Mouse (Mus musculus): ENCODE data around the gene Hsd3b6. TPM values are rescaled to one million over a fixed set of nuclear protein-coding genes. Genes with fewer than 3 reads are reported as not detected.
"Not testable (repeated sequence)": the region's sequence is repeated elsewhere in the genome, so short reads cannot be mapped to it uniquely, and the experiment has no call there.

Hsd3b6 gene
- not detected for total RNA-seq (2021)
- long read RNA-seq, experiment 1 = 0 reads
- long read RNA-seq, experiment 2 = 0 reads

DNA sequence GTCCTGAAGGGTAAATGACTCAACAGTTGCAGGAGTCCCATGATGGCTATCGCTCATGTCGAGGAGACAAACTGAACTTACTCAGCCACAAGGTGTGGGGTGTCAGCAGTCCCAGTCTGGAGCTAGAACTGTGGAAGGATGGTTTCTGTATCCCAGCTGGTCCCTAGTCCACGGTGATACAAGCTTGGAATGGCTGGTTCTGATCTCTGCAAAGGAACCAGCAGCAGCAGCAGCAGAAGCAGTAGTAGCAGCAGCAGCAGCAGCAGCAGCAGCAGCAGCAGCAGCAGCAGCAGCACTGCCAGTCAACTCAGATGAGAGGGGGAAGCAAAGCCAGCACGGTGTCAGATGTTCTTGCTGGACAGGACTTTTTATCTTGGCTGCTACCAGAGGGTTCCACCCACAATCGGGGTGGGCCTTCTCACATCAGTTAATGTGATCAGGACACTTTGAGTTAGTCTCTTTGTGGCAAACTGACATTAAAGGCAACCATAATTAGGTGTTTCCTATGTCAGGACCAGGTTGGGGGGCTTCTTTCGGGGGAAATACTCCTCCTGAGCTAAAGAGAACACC is at the start of gene Hsd3b6:
Hsd3b6 (minus strand) TSS at position 343 of the 570 bp plus-strand sequence.
- DNase-seq (ENCODE audit: low spot score in 2 of 2) = no peak
- intact Hi-C loops (cut with DNase I) = no loop called here

DNA sequence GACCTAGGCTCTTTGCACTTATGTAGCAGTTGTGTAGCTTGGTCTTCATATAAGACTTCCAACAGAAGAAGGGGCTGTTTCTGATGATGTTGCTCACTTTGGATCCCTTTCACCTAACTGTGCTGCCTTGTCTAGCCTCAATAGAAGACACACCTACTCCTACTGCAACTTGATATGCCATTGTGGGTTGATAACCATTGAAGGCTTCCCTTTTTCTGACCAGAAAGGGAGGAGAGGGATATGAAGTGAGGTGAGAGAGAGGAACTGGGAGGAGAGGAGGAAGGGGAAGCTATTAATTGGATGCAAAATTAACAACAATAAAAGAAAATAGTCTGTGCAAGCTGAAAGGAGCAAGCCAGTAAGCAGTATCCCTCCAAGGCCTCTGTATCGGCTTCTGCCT is 48.6 kb upstream of the Hsd3b6 start:
- intact Hi-C loops (cut with DNase I) = no loop called here

DNA sequence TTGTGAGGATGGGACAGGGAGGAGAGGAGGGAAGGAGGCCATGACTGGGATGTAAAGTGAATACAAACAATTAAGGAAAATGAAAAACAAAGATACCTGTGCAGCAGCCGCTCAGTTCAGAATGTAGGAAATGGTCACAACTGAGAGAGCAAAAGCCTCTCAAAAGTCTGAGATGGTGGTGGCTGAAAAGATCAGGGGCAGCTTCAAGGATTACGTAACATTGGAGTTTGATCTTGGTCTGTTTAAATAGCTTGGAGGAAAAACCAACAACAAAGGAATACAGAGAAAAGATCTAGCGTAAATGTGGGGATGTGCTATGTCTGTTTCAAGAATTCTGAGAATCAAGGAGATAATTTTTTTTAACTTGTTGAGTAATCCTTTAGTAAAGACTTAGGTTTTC is 45.3 kb upstream of the Hsd3b6 start, which contains the start of gene Hsd3b1:
Hsd3b1 (minus strand) TSS at position 219 of the 400 bp plus-strand sequence.
- DNase-seq (ENCODE audit: low spot score in 2 of 2) = no peak
- intact Hi-C loops (cut with DNase I) = no loop called here

More for the DNA sequence above, 48.6 kb upstream of the Hsd3b6 start:
- no peak for DNase-seq (ENCODE audit: low spot score in 2 of 2)

DNA sequence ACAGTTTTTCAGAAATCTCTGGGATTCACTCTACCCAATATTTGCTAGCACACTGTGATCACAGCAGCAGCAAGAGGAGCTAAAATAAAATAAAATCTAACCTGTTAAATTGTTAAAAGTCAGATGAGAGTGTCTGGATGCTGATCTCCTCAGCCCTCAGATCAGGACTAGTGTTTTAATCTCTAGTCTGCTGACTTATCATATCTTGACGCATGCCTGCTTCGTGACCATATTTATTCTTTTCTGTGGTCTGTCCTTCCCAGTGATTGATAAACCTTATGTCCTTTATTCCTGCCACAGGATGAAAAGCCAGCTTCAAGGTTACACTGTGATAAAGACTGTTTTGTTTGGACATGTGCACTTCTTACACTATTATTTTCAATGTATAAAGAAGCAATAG is 43.8 kb upstream of the Hsd3b6 start:
- intact Hi-C loops (cut with DNase I) = no loop called here
- no peak for DNase-seq (ENCODE audit: low spot score in 2 of 2)

GRCm38 (mm10) chr3:98856892-98857291 is 42.6 kb upstream of the Hsd3b6 start:
- intact Hi-C loops (cut with DNase I) = no loop called here
- DNase-seq (ENCODE audit: low spot score in 2 of 2) = no peak

GRCm38 (mm10) chr3:98855160-98855559 is 40.9 kb upstream of the Hsd3b6 start:
- DNase-seq (ENCODE audit: low spot score in 2 of 2) = no peak
- intact Hi-C loops (cut with DNase I) = no loop called here

DNA sequence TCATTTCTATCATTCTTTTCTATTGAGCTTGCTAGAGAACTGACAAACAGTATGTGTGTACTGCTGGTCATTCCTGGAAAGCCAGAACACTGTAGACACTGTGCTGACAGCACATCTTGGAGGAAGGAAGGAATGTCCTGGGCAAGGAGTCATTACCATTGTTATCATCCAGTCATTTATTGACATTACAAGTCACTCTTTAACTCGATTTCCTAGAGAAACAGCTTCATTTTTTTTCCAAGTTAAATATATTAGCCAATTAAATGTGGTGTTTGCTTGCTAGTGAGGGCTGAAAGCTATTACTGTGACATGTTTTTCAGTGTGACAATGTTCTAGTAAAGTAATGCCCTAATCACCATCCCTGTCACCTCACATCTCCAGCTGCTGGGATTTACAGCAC is 39.4 kb upstream of the Hsd3b6 start:
- DNase-seq (ENCODE audit: low spot score in 2 of 2) = no peak
- intact Hi-C loops (cut with DNase I) = no loop called here

DNA sequence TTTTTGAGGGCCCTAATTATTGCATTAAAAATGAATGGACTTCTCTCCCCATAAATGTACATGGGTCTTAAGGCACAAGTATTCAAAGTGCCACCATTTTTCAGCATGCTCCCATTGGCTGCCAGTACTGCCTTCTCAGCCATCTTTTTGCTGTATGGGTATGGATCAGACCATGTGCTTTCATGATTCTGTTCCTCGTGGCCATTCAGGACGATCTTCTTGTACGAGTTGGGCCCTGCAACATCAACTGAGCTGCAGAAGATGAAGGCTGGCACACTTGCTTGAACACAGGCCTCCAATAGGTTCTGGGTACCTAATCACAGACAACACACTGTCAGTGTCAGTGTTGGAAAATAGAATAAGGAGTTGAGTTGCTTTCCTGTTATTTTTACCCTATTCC is 38.8 kb upstream of the Hsd3b6 start:
- intact Hi-C loops (cut with DNase I) = no loop called here
- no peak for DNase-seq (ENCODE audit: low spot score in 2 of 2)

DNA sequence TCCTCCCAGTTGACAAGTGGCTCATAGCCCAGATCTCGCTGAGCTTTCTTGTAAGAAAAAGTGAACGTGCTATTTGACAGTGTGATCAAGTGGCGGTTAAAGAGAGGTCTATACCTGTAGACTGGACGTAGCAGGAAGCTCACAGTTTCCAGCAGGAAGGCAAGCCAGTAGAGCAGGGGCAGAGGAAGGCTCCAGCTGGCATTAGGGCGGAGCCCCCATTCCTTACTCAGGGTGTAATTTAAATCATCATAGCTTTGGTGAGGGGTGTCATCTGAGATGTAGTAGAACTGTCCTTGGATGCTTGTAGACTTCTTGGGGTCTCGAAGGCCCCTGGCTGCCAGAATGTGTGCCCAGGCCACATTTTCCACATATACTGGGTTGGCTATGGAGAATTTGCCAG is 38.4 kb upstream of the Hsd3b6 start:
- no peak for DNase-seq (ENCODE audit: low spot score in 2 of 2)
- intact Hi-C loops (cut with DNase I) = no loop called here

GRCm38 (mm10) chr3:98851853-98852252 is 37.6 kb upstream of the Hsd3b6 start:
- DNase-seq (ENCODE audit: low spot score in 2 of 2) = no peak
- intact Hi-C loops (cut with DNase I) = no loop called here

DNA sequence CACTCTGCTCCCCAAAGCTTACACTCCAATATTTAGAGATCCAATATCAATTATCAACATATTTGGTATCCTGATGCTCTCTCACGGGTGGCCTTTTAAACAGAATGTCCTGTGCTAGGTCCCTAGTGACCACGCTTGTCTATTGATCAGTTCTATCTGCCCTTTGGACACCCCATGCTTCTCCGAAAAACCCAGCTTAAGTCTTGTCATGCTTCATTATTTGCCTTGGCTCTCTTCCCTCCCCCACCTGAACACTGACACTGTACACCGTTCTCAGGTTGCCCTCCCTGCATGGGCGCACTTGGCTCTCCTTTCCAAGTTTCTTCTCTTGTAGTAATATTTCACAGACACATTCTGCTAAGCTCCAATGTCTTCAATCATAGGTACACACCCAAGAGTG is 36.0 kb upstream of the Hsd3b6 start:
- no peak for DNase-seq (ENCODE audit: low spot score in 2 of 2)
- intact Hi-C loops (cut with DNase I) = no loop called here

DNA sequence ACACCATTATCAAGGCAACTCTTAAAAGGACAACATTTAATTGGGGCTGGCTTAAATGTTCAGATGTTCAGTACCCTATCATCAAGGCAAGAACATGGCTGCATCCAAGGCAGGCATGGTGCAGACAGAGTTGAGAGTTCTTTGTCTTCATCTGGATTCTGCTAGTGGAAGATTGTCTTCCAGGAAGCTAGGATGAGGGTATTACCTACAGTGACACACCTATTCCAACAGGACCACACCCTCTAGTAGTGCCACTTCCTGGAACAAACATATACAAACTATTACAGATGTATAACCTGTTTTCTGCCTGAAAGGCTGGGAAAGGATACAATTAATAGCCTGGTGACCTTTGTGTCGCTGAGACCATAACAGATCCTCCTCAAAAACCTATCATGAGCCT is 34.7 kb upstream of the Hsd3b6 start:
- intact Hi-C loops (cut with DNase I) = no loop called here

DNA sequence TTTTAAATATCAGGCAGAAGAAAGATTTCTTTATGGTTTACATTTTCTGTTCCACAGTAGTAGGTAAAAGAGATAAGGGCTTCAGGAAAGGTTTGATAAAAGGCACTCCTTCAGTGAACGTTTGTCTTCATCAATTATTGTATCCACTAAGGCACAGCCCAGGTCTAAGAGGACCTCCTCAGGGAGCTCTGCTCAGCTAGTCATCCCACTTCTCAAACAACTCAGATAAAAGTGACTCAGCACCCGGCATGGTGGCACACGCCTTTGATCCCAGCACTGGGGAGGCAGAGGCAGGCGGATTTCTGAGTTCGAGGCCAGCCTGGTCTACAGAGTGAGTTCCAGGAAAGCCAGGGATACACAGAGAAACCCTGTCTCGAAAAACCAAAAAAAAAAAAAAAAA is 1.6 kb downstream of the Hsd3b6 start:
- DNase-seq (ENCODE audit: low spot score in 2 of 2); intact Hi-C loops (cut with DNase I): not testable (repeated sequence)

More for the DNA sequence above, 34.7 kb upstream of the Hsd3b6 start:
- DNase-seq (ENCODE audit: low spot score in 2 of 2) = no peak

GRCm38 (mm10) chr3:98805032-98805431 is 9.2 kb downstream of the Hsd3b6 start:
- intact Hi-C loops (cut with DNase I) = not testable (repeated sequence)
- DNase-seq (ENCODE audit: low spot score in 2 of 2) = peak in 1 of 2 experiments; percentile 5

- no peak for DNase-seq (ENCODE audit: low spot score in 2 of 2)
- intact Hi-C loops (cut with DNase I) = no loop called here
Measured at GRCm38 (mm10) chr3:98786551-98786950, 27.7 kb downstream of the Hsd3b6 start.

DNA sequence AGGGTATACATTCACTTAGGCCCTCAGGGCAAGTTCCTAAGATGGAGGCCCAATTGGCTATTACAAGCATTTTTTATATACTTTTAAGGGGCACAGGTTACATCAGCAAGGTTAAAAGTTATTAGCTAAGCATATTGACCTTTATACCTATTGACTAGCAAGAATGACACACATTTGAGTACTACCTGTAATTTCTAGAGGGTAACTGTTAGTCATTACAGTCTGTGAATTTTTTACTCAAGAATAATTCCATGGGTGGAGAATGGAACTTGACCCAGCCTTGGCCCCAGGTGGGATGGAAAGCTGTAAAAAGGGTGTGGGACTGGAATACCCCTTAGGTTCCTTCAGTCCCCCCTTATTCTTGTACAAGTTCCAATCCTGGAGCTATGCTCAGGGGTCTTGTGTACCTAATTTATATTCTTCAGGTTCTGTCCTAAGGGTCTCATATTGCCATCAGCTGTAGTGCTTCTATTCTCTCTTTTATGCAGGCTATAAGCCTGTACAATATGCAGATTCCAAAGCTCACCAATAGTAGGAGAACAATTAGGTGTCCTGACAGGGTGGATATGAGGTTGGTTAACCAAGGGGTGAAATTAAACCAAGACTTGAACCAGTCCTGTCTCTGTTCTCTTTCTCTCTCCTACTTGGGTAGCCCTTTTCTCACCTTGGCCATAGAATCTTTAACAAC is 31.9 kb downstream of the Hsd3b6 start:
- intact Hi-C loops (cut with DNase I) = no loop called here
- DNase-seq (ENCODE audit: low spot score in 2 of 2) = no peak

- DNase-seq (ENCODE audit: low spot score in 2 of 2) = no peak
- intact Hi-C loops (cut with DNase I) = no loop called here
Measured at GRCm38 (mm10) chr3:98780921-98781320, 33.3 kb downstream of the Hsd3b6 start.

GRCm38 (mm10) chr3:98764155-98764554 is 50.1 kb downstream of the Hsd3b6 start:
- DNase-seq (ENCODE audit: low spot score in 2 of 2) = no peak
- intact Hi-C loops (cut with DNase I) = no loop called here

GRCm38 (mm10) chr3:98756836-98757235 is 57.4 kb downstream of the Hsd3b6 start:
- intact Hi-C loops (cut with DNase I) = no loop called here
- no peak for DNase-seq (ENCODE audit: low spot score in 2 of 2)
